Mouse (Mus musculus): Measurements from ENCODE around the gene Plekhg4. TPM values are rescaled to one million over a fixed set of nuclear protein-coding genes. Genes with fewer than 3 reads are reported as not detected.

The Plekhg4 gene
- not detected for total RNA-seq (2023)

DNA sequence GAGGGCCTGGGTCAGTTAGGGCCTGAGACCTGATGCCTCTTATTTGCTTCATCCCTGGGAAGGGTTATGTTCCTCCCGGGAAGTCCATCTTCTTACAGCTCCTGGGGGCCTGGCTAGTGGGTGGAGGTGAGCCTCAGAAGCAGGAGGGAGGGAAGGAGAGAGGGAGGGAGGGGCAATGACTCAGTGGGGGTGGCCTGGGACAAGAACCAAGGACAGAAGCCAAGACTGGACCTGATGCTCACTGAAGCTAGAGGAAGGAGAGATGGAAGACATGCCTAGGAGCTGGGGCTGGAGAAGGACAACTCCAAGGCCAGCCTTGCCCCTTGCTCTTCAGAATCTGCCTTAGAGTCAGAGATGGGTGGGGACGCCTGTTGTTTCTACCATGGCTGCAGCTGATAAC, at the start of gene Plekhg4:
TSS of gene Plekhg4 (plus strand) at position 243 of the 400 bp plus-strand sequence.

DNA sequence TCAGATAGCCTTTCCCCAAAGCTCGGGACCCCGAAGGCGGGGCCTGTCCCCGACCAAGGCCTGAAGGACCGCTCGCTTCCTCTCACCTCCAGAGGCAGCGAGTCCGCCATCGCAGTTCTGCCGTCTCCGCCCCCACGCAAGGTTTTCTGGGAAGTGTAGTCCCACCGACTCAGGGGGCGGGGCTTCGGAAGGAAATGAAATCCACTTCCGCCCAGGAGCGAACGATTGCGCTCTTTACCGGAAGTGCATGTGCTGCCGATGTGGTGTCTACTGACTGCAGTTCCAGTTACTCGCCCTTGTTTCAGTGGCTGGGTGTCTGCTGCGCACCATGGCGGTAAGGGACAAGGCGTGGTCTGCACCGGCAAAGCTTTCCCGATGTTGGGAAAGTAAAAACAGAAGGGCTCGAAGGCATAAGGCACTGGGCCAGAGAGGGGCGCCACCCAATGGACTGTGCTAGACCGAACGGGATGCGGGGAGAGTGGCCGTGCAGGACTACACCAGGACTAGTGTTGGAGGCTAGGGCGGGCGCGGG, 46.9 kb upstream of the Plekhg4 start, which contains the start of the genes Lrrc29 and Tmem208:
TSS of gene Lrrc29 (minus strand) at position 138 of the 532 bp plus-strand sequence.
TSS of gene Tmem208 (plus strand) at position 214 of the 532 bp plus-strand sequence.

DNA sequence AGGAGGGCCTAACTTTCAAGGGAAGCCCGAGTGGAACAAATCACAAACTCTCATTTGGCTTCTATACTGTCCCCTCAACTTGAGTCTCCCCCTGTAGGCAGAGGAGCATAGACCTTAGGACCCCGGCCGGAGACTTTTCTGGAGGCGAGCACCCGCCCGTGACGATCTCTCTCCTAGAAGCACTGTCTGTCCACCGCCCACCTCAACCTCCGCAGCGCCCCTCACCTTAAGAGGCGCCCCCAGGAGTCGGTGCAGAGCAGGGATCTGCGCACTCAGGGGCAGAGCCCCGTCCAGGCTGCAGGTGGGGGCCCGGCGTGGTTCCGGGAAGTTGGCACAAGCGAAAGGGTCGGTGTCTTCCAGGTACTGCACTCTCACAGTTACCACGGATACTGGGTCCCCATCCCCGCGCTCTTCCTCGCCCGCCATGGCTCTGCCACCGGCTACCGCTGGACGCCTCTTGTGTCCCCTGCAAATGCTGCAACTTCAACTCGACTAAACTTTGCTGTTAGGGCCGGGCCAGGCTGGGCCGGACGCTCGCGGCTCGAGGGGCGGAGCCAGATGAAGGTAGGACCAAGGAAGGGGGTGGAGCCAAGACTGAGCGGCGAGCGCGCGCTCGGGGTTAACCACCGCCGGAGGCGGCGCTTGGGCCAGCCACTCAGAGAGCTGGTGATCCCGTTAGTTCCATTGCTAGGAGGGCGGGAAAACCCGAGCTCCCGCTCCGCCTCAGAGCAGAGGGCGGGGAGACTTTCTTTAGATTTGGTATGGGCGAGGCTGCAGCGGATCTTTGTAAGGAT, 25.4 kb upstream of the Plekhg4 start, which contains the start of gene Fhod1:
TSS of gene Fhod1 (minus strand) at position 526 of the 794 bp plus-strand sequence.

DNA sequence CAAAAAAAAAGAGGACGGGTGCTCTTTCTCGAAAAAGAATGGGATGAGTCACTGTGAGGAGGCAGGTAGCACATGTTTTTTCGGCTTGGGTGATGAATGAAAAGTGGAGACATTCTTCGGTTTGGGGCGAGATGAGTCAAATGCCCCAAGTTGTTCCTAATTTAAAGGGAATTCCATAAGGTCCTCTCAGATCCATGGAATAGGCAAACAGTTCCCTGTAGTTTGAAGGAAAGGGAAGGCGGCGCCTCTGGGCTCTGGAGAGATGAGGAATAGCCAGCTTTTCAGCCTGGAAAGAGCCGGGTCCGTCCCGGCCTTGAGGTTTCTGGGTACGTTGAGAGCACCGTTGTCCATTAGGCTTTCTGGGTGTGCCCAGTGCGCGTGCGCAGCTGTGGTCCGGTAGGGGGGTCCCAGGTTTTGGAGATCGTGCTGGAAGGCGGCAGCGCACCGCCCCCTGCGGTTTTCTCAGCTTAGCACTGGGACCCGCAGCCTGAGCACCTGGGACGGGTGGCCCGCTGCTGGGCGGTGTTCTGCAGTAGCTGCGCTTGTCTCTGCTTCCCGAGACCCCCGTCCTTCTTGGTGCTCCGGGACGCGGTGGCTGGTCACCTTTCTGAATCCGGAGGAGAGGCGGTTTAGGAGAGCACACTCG, 24.5 kb upstream of the Plekhg4 start, which contains the start of gene Slc9a5:
TSS of gene Slc9a5 (plus strand) at position 394 of the 646 bp plus-strand sequence.

DNA sequence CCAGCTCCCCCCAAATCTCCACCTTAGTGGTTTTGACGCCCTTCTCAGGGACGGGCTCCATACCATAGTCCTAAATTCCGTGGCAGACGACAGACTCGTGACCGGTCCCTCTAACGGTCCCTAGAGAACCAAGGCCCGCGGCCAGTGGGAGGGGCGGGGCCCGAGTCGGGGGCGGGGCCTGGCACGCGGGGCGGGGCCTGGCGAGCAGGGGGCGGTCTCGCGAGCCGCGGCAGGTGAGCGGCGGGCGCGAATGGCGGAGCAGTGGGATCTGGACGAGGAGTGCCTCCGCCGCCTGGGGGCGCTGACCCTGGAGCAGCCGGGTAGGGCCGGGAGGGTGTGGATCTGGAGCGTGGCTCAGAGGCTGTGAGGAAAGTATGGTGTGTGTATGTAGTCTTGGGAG, 40.3 kb downstream of the Plekhg4 start, which contains the start of the genes Kctd19 and Lrrc36:
TSS of gene Kctd19 (minus strand) at position 112 of the 400 bp plus-strand sequence.
TSS of gene Lrrc36 (plus strand) at position 181 of the 400 bp plus-strand sequence.

Other genes with a start within 250 kb of the Plekhg4 start
- gene Ces4a, start 241.5 kb upstream of the Plekhg4 start, total RNA-seq (2023), result not detected
- gene Cbfb, start 202.6 kb upstream of the Plekhg4 start, total RNA-seq (2023), result 10 to 100 TPM; 96.5 to 98.2 TPM
- 10 to 100 TPM; 20.0 to 24.8 TPM for gene D230025D16Rik, start 148.1 kb upstream of the Plekhg4 start, total RNA-seq (2023)
- gene B3gnt9, start 118.1 kb upstream of the Plekhg4 start, total RNA-seq (2023), result 1 to 10 TPM; 1.1 to 1.7 TPM
- 10 to 100 TPM; 25.4 to 28.9 TPM for gene Tradd, start 108.7 kb upstream of the Plekhg4 start, total RNA-seq (2023)
- 10 to 100 TPM in 1 of 2 experiments, 1 to 10 TPM in 1; 9.8 to 11.9 TPM for gene Fbxl8, start 108.6 kb upstream of the Plekhg4 start, total RNA-seq (2023)
- gene Hsf4, start 103.5 kb upstream of the Plekhg4 start, total RNA-seq (2023), result under 1 TPM in 1 of 2 experiments, not detected in 1; 0.59 TPM
- gene Nol3, start 97.1 kb upstream of the Plekhg4 start, total RNA-seq (2023), result not detected
- 1 to 10 TPM; 5.4 to 5.9 TPM for gene 4931428F04Rik, start 83.4 kb upstream of the Plekhg4 start, total RNA-seq (2023)
- gene Exoc3l, start 77.2 kb upstream of the Plekhg4 start, total RNA-seq (2023), result 1 to 10 TPM; 1.3 to 2.1 TPM
- 10 to 100 TPM; 96.4 to 98.1 TPM for gene E2f4, start 75.6 kb upstream of the Plekhg4 start, total RNA-seq (2023)
- gene Elmo3, start 67.7 kb upstream of the Plekhg4 start, total RNA-seq (2023), result 1 to 10 TPM; 3.6 to 5.5 TPM
- 10 to 100 TPM in 1 of 2 experiments, 1 to 10 TPM in 1; 5.4 to 13.3 TPM for gene Lrrc29, start 47.0 kb upstream of the Plekhg4 start, total RNA-seq (2023)
- gene Tmem208, start 46.9 kb upstream of the Plekhg4 start, total RNA-seq (2023), result 10 to 100 TPM; 28.9 to 33.3 TPM
- 10 to 100 TPM; 39.5 to 39.7 TPM for gene Fhod1, start 25.3 kb upstream of the Plekhg4 start, total RNA-seq (2023)
- 1 to 10 TPM in 1 of 2 experiments, under 1 TPM in 1; 0.89 to 1.5 TPM for gene Slc9a5, start 24.4 kb upstream of the Plekhg4 start, total RNA-seq (2023)
- gene Kctd19, start 40.2 kb downstream of the Plekhg4 start, total RNA-seq (2023), result not detected
- gene Lrrc36, start 40.3 kb downstream of the Plekhg4 start, total RNA-seq (2023), result not detected
- gene Tppp3, start 98.3 kb downstream of the Plekhg4 start, total RNA-seq (2023), result 1 to 10 TPM in 1 of 2 experiments, under 1 TPM in 1; 0.56 to 1.3 TPM
- 1 to 10 TPM; 4.0 to 5.3 TPM for gene Zdhhc1, start 123.6 kb downstream of the Plekhg4 start, total RNA-seq (2023)
- gene Hsd11b2, start 145.5 kb downstream of the Plekhg4 start, total RNA-seq (2023), result not detected
- 10 to 100 TPM; 82.3 to 98.5 TPM for gene Atp6v0d1, start 192.8 kb downstream of the Plekhg4 start, total RNA-seq (2023)
- 10 to 100 TPM; 24.3 to 32.2 TPM for gene Ripor1, start 232.0 kb downstream of the Plekhg4 start, total RNA-seq (2023)